Mouse (Mus musculus) cerebellum, adult 2 months (tissue): ENCODE data around the gene Srrt.

ENCODE experiments used
- CTCF ChIP-seq: fragments of 200-500 bp; IDR thresholded peaks from 2 replicates; pipeline ENCODE4 v1.5.1; 2011; ENCODE audit warnings: low read depth, mild to moderate bottlenecking, control low read depth, low read length, moderate library complexity, borderline replicate concordance; ENCODE audit not compliant: insufficient read depth
- POLR2A ChIP-seq: fragments of 200-500 bp; IDR thresholded peaks from 2 replicates; pipeline ENCODE4 v1.6.1; 2011; ENCODE audit warnings: low read length, control low read depth, borderline replicate concordance; ENCODE audit not compliant: insufficient read depth

DNA sequence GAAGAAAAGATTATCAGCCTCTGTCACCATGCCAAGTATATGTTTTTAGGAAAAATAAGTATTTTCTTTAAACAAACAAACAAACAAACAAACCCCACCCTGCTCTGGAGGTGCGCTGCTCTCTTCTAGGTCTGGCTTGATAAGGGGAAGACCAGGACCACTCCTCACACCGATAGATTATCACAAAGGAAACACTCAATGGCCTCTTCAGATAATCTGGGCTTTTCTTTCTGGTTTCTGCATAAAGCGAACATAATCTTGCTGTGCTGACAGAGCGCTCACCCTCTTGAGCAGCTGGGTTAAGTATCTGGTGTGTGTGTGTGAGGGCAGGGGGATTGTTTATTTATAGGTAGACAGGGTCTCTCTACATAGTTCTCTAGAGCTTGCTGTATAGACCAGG, 3.9 kb downstream of the Srrt start:
- no peak for TF ChIP-seq POLR2A
- TF ChIP-seq CTCF = no peak
